Mouse (Mus musculus) right cerebral cortex, adult 2 months (tissue): ENCODE measurements around the gene Akap6.

Experiments
- DNase-seq, 2 experiments: peaks; one replicate each; pipeline ENCODE4 v3.0.0; 2021 to 2022; ENCODE audit warnings: low spot score in 2 of 2

Gene Akap6

DNA sequence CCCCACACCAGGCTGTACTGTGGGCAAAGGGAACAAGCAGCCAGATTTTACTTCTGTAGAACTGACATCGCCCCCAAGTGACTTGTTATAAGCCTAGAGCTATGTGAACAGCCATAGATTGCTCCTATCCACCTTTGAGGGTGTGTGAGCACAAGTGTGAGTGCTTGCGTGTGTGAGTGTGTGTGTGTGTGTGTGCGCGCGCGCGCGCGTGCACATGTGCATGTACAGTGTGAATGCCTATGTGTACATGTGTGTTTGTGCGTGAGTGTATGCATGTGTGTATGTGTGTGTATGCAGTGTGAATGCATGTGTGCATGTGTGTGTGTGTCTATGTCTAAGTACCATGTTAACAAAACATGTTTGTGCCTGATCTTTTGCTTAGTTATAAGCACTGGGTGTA lies 445.6 kb downstream of the Akap6 start:
- DNase-seq, result no peak

DNA sequence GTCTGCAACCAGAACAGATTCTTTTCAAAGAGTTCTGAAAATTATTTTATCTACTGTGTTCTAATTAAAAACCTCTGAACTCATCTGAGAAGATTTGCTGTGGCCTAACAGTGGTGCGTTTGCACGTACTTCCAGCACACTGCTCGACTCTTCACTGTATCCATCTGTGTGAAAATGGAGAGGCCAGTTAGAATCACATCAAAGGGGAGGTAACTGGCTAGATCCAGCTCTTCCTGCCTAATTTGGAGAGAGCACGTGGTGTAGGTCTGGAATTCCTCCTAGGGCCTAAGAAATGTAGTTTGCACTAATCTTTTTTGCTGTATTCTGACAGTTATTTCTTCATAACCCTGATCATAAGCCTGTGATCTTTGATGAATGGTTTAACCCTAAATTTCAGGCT lies 446.3 kb downstream of the Akap6 start:
- no peak for DNase-seq

DNA sequence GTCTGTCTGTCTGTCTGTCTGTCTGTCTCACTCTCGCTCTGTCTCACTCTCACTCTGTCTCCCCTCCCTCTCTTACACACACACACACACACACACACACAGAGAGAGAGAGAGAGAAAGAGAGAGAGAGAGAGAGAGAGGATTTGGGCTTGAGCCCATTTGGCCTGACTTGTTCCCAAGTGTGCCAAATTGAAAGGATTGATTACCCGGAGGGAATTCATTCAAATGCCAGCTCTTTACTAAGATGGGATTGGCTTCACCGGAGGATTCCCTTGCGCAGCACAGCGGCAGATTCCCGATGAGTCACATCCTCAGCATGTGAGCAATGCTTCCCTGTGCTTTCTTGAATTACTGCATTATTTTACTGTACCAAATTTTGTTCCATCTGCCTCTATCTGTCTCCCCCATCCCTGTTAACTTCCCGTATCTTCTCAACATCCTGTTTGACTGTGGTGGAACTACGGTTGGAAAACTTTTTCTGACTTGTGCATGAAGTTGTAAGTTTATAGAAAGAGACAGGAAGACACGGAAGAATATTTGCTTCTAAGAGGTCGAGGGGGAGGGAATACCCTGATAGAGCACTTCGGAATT lies 447.4 kb downstream of the Akap6 start:
- peak; percentile 52 to 66 for DNase-seq

DNA sequence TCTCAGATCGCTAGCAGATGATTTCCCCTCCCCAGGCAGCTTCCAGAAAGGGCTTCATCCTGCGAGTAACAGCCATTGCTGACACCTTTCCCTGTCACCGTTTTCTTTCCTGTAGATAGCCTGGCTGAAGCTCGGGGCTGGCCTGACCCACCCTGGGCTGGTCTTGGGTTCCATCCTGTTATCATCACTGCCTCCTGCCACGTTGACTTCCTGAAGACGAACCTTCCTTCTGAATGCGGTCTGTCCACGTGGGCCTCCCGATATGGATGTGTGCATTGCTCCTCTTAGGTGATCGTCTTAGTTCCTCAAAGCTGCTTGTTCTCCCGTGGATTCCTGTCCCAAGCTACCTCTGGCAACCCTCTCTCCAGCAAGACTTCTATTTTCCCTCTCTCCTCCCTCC lies 448.5 kb downstream of the Akap6 start:
- DNase-seq, result no peak

DNA sequence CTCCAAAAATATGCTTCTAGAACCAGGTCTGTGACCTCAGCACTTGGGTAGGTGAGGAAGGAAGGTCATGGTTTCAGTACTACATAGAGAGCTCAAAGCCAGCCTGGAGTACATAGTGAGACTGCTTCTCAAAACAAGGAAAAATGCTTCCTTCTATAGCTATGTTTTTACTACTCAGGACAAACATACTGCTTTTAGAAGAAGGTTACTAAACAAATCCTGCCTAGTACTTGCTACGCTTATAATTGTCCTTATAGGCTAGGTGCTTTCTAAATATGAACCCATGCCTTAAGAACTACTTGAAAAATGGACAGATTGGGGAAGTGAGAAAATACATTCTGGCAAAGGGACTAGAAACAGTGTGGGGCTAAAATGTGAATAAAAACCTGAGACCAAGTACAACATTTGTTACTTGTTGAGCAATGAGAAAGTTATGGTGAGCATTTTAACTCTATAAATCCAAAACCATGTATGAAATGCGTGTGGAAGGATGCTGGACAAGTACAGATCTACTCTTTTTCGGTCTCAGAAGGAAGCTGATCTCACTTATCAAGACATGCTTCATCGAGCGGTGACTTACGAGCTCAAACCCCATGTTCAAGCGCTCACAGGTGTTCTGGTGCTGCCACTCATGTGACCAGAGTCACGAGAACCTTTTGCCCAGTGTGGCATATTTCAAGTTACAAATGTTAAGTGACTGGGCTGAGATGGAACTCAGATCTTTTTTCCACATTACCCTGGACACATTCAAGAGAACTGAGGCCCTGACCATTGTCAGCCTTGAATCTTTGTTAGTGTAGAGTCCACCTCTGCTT lies 469.2 kb downstream of the Akap6 start:
- DNase-seq, result no peak

DNA sequence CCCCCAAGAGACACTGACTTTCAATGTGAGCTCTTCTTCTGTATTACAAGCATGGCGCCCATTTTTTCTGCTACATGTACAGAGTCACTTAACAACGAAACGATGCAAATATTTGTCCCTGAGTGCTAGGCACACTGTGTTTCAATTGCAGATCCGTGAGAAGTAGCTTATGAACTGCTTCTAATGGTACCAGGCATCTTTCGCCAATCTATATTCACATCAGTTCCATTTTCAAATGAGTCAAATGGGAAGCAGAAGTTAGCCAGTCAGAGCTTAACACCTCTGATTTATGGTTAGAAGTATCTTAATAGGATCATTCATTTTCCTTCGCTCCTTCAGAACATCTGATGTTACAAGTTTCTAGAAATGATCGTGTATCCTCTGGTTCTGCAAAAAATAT lies 492.3 kb downstream of the Akap6 start:
- no peak for DNase-seq

DNA sequence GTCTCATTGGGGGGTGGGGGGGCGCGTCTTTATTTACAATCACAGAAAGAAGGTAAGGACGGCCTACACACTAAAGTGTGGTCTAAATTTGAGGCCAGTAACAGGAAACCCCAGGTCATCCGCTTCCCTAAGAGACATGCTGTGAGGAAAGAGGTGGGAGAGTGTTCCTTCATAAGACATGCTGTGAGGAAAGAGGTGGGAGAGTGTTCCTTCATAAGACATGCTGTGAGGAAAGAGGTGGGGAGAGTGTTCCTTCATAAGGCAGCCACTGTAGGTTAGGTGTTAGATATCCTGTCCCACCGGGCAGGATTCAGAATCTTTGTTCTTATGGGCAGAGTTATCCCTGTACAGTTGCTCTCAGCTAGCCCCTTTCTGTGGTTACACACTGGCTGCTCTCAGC lies 494.5 kb downstream of the Akap6 start:
- DNase-seq, result no peak
